13 mouse cellular contexts compared by ENCODE assay signal in the genomic region with DNA sequence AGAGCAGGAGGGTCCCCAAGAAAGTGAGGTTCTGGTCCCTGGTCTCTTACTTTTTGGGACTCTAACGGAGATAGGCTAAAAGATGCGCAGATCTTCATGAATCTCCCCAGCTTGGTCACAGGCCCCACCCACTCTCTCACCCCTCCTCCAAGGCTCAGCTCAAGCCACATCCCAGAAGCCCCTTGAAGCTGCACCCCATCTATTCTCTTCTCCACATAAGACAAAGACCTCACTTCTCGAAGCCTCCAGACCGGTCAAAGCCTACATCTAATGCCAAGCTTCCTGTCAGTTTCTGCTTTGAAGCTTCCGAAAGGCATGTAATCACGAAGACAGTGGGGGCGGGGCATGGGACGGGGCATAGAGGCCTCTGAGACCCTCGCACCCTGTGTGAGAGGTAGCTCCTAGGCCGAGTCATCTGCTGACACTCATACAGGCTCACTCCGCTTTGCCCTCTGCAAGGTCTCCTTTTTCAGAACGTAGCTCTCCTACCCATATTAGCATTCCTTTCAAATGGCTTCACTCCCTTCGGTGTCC. TPM values are rescaled to one million over a fixed set of nuclear protein-coding genes. Genes with fewer than 3 reads are reported as not detected.
DNase-seq lines count a peak whose midpoint lies in the region; ATAC-seq lines count a peak whose summit lies in the region.
"Had no signal": no experiment of that assay in that cellular context is flagged by ENCODE, and none has a peak within 500 bp of the region (broad histone marks: within the 10 kb centered on the region; RNA-seq: fewer than 3 reads in every experiment).

No protein-coding gene starts in this region.

- WGBS in hindbrain, embryonic 10.5 days = 13% methylated on average over 13 of the region's 13 CpGs
- WGBS in hindbrain, embryonic 11.5 days = 15% methylated on average over 13 of the region's 13 CpGs
- WGBS in embryonic facial prominence, embryonic 14.5 days = 9% methylated on average over 13 of the region's 13 CpGs
- 12% methylated on average over 13 of the region's 13 CpGs for WGBS in midbrain, embryonic 12.5 days

- no peak overlapping the region for H3K4me2 ChIP-seq in hindbrain, embryonic 11.5 days (replicated peaks; ENCODE audit: low read depth, low read length)
- H3K4me2 ChIP-seq in embryonic facial prominence, embryonic 14.5 days (ENCODE audit: low read depth, low read length) = no peak overlapping the region
- H3K4me2 ChIP-seq in midbrain, embryonic 12.5 days (replicated peaks) = peak overlapping the region; percentile 33
- H3K4me2 ChIP-seq: liver, embryonic 12.5 days had no signal

- no peaks in the 10 kb centered on the region for H3K36me3 ChIP-seq in hindbrain, embryonic 10.5 days
- no peaks in the 10 kb centered on the region for H3K36me3 ChIP-seq in hindbrain, embryonic 11.5 days (ENCODE audit: control insufficient read depth, insufficient read depth, low read length)
- no peaks in the 10 kb centered on the region for H3K36me3 ChIP-seq in embryonic facial prominence, embryonic 14.5 days (ENCODE audit: control insufficient read depth, insufficient read depth, low read length)
- no peaks in the 10 kb centered on the region for H3K36me3 ChIP-seq in midbrain, embryonic 12.5 days
- H3K36me3 ChIP-seq: liver, embryonic 12.5 days had no signal

- H3K9me3 ChIP-seq in hindbrain, embryonic 10.5 days = no peaks in the 10 kb centered on the region
- no peaks in the 10 kb centered on the region for H3K9me3 ChIP-seq in hindbrain, embryonic 11.5 days (ENCODE audit: control insufficient read depth, low read length)
- H3K9me3 ChIP-seq in embryonic facial prominence, embryonic 14.5 days (ENCODE audit: control insufficient read depth, low read length) = no peaks in the 10 kb centered on the region
- H3K9me3 ChIP-seq in midbrain, embryonic 12.5 days = no peaks in the 10 kb centered on the region
- H3K9me3 ChIP-seq: liver, embryonic 12.5 days had no signal

- H3K27me3 ChIP-seq in hindbrain, embryonic 10.5 days (ENCODE audit: insufficient read depth, poor library complexity, severe bottlenecking) = peaks cover 79% of the 10 kb centered on the region
- H3K27me3 ChIP-seq in hindbrain, embryonic 11.5 days (ENCODE audit: control insufficient read depth, insufficient read depth, low read length) = peaks cover 10% of the 10 kb centered on the region; the same call in 1 of the 2 replicates
- peaks cover 49% of the 10 kb centered on the region for H3K27me3 ChIP-seq in embryonic facial prominence, embryonic 14.5 days (replicated peaks; ENCODE audit: control insufficient read depth, insufficient read depth, low read length)
- peaks cover 49% of the 10 kb centered on the region for H3K27me3 ChIP-seq in midbrain, embryonic 12.5 days

- H3K4me3 ChIP-seq in hindbrain, embryonic 10.5 days = peak overlapping the region; percentile 30
- no peak overlapping the region for H3K4me3 ChIP-seq in hindbrain, embryonic 11.5 days (ENCODE audit: low read depth, low read length)
- H3K4me3 ChIP-seq in embryonic facial prominence, embryonic 14.5 days (ENCODE audit: low read depth, low read length) = 0 out of 2 replicates have a peak overlapping the region, but pooled peaks have one; percentile 11
- no peak overlapping the region for H3K4me3 ChIP-seq in midbrain, embryonic 12.5 days
- H3K4me3 ChIP-seq: liver, embryonic 12.5 days; myocyte had no signal

- peak overlapping the region; percentile 67 for H3K27ac ChIP-seq in hindbrain, embryonic 10.5 days
- H3K27ac ChIP-seq in hindbrain, embryonic 11.5 days (ENCODE audit: low read depth, low read length) = no peak overlapping the region
- no peak overlapping the region for H3K27ac ChIP-seq in embryonic facial prominence, embryonic 14.5 days (replicated peaks; ENCODE audit: low read depth, low read length)
- 0 out of 2 replicates have a peak overlapping the region, but pooled peaks have one; percentile 7 for H3K27ac ChIP-seq in midbrain, embryonic 12.5 days (replicated peaks)
- H3K27ac ChIP-seq: liver, embryonic 12.5 days had no signal

- no peak for ATAC-seq in hindbrain, embryonic 11.5 days (ENCODE audit: low FRiP score)
- ATAC-seq in embryonic facial prominence, embryonic 14.5 days (ENCODE audit: low read depth) = no peak
- peak; percentile 62 for ATAC-seq in midbrain, embryonic 12.5 days (ENCODE audit: low FRiP score, low read depth)
- ATAC-seq: liver, embryonic 12.5 days had no signal

- H3K4me1 ChIP-seq in hindbrain, embryonic 10.5 days (replicated peaks) = peaks cover 73% of the 10 kb centered on the region
- H3K4me1 ChIP-seq in hindbrain, embryonic 11.5 days (replicated peaks; ENCODE audit: control insufficient read depth, insufficient read depth, low read length) = peaks cover 9% of the 10 kb centered on the region
- no peaks in the 10 kb centered on the region; the same call in 1 of the 2 replicates for H3K4me1 ChIP-seq in embryonic facial prominence, embryonic 14.5 days (ENCODE audit: control insufficient read depth, insufficient read depth, low read length)
- peaks cover 25% of the 10 kb centered on the region for H3K4me1 ChIP-seq in midbrain, embryonic 12.5 days
- H3K4me1 ChIP-seq: liver, embryonic 12.5 days had no signal

- no peak overlapping the region for H3K9ac ChIP-seq in hindbrain, embryonic 11.5 days (ENCODE audit: low read depth, low read length)
- no peak overlapping the region for H3K9ac ChIP-seq in embryonic facial prominence, embryonic 14.5 days (ENCODE audit: low read depth, low read length)
- no peak overlapping the region for H3K9ac ChIP-seq in midbrain, embryonic 12.5 days (replicated peaks)
- H3K9ac ChIP-seq: liver, embryonic 12.5 days had no signal

- DNase-seq in hindbrain, embryonic 10.5 days (ENCODE audit: low spot score) = no peak
- no peak for DNase-seq in hindbrain, embryonic 11.5 days (ENCODE audit: low spot score)
- peak; percentile 54 for DNase-seq in ES-CJ7 (ENCODE audit: low read depth, low spot score)
- DNase-seq in embryonic facial prominence, embryonic 14.5 days (ENCODE audit: low spot score) = no peak
- DNase-seq in spleen, postnatal 10 days (ENCODE audit: low spot score in 2 of 2) = no peak
- no peak for DNase-seq in thymus, postnatal 36 days
- DNase-seq: adrenal gland, adult 2 months; cerebellum, postnatal 14 days; gastrocnemius, postnatal 14 days; kidney, adult 9 months had no signal

RNA-seq across cellular contexts. Expression of a gene that starts 39.2 kb away (rescaled TPM):
- 25.0 and 25.8 TPM in 2 replicates for polyA plus RNA-seq in hindbrain, embryonic 10.5 days (2016; fragmentation: Nextera tagmentation; extraction: Ambion mirVana)
- 14.4 and 14.6 TPM in 2 replicates for polyA plus RNA-seq in hindbrain, embryonic 11.5 days (2014; fragmentation: Nextera tagmentation; extraction: Ambion mirVana)
- 13.3 and 16.7 TPM in 2 replicates for polyA plus RNA-seq in embryonic facial prominence, embryonic 14.5 days (2014; fragmentation: Nextera tagmentation; extraction: Ambion mirVana)
- 20.5 and 21.1 TPM in 2 replicates for polyA plus RNA-seq in midbrain, embryonic 12.5 days (2016; fragmentation: Nextera tagmentation; extraction: Ambion mirVana)

RNA-seq across cellular contexts. Expression of a gene that starts 43.1 kb away (rescaled TPM):
- 25.1 and 25.3 TPM in 2 replicates for polyA plus RNA-seq in hindbrain, embryonic 10.5 days (2016; fragmentation: Nextera tagmentation; extraction: Ambion mirVana)
- 28.0 and 33.0 TPM in 2 replicates for polyA plus RNA-seq in hindbrain, embryonic 11.5 days (2014; fragmentation: Nextera tagmentation; extraction: Ambion mirVana)
- 16.3 and 20.5 TPM in 2 replicates for polyA plus RNA-seq in embryonic facial prominence, embryonic 14.5 days (2014; fragmentation: Nextera tagmentation; extraction: Ambion mirVana)
- polyA plus RNA-seq in midbrain, embryonic 12.5 days (2016; fragmentation: Nextera tagmentation; extraction: Ambion mirVana) = 33.3 and 35.4 TPM in 2 replicates

Comparison
In these comparisons a context has a peak if more than half of its experiments do, and no peak if none do; other contexts are left out.
1. H3K27ac ChIP-seq: peak in hindbrain, embryonic 10.5 days (single experiment) and midbrain, embryonic 12.5 days (single experiment); none in hindbrain, embryonic 11.5 days (single experiment) and embryonic facial prominence, embryonic 14.5 days (single experiment).
2. H3K4me3 ChIP-seq: peak in hindbrain, embryonic 10.5 days (single experiment) and embryonic facial prominence, embryonic 14.5 days (single experiment); none in hindbrain, embryonic 11.5 days (single experiment) and midbrain, embryonic 12.5 days (single experiment).